Mouse (Mus musculus): Measurements from ENCODE around the gene Stag3.
A peak's percentile ranks its signal among the peaks of the same experiment; 100 is the strongest.

Gene Stag3

GRCm38 (mm10) chr5:138281798-138282197 is 1.8 kb downstream of the Stag3 start:
- Histone ChIP-seq H3K36me3 (ENCODE audit: control insufficient read depth, insufficient read depth, low read length, poor library complexity, severe bottlenecking) (no peaks in the 10 kb centered on the region; the same call in 1 of the 2 replicates), H3K27me3 (ENCODE audit: control insufficient read depth, insufficient read depth, low read length, poor library complexity, severe bottlenecking) (no peaks in the 10 kb centered on the region)
- no peak for DNase-seq (ENCODE audit: low read depth, low spot score)

- H3K27me3 ChIP-seq (ENCODE audit: control insufficient read depth, insufficient read depth, low read length, poor library complexity, severe bottlenecking): no peaks in the 10 kb centered on the region
- peak; percentile 53 for DNase-seq (ENCODE audit: low read depth, low spot score)
- H3K36me3 ChIP-seq (ENCODE audit: control insufficient read depth, insufficient read depth, low read length, poor library complexity, severe bottlenecking): no peaks in the 10 kb centered on the region; the same call in 1 of the 2 replicates
Observed at GRCm38 (mm10) chr5:138283540-138283939, 3.5 kb downstream of the Stag3 start.

- Histone ChIP-seq H3K36me3 (ENCODE audit: control insufficient read depth, insufficient read depth, low read length, poor library complexity, severe bottlenecking) (no peaks in the 10 kb centered on the region), H3K27me3 (ENCODE audit: control insufficient read depth, insufficient read depth, low read length, poor library complexity, severe bottlenecking) (no peaks in the 10 kb centered on the region)
- DNase-seq (ENCODE audit: low read depth, low spot score): peak; percentile 55
Observed at GRCm38 (mm10) chr5:138287861-138288260, 7.8 kb downstream of the Stag3 start.

- H3K27me3 ChIP-seq (ENCODE audit: control insufficient read depth, insufficient read depth, low read length, poor library complexity, severe bottlenecking): no peaks in the 10 kb centered on the region
- H3K36me3 ChIP-seq (ENCODE audit: control insufficient read depth, insufficient read depth, low read length, poor library complexity, severe bottlenecking): no peaks in the 10 kb centered on the region
- DNase-seq (ENCODE audit: low read depth, low spot score): no peak
Observed at GRCm38 (mm10) chr5:138291638-138292037, 11.6 kb downstream of the Stag3 start.

- no peaks in the 10 kb centered on the region for H3K36me3 ChIP-seq (ENCODE audit: control insufficient read depth, insufficient read depth, low read length, poor library complexity, severe bottlenecking)
- DNase-seq (ENCODE audit: low read depth, low spot score): no peak
- H3K27me3 ChIP-seq (ENCODE audit: control insufficient read depth, insufficient read depth, low read length, poor library complexity, severe bottlenecking): no peaks in the 10 kb centered on the region
Observed at GRCm38 (mm10) chr5:138294158-138294557, 14.1 kb downstream of the Stag3 start.

GRCm38 (mm10) chr5:138299613-138300012 is 19.6 kb downstream of the Stag3 start:
- Histone ChIP-seq H3K27me3 (ENCODE audit: control insufficient read depth, insufficient read depth, low read length, poor library complexity, severe bottlenecking) (no peaks in the 10 kb centered on the region), H3K36me3 (ENCODE audit: control insufficient read depth, insufficient read depth, low read length, poor library complexity, severe bottlenecking) (no peaks in the 10 kb centered on the region)
- no peak for DNase-seq (ENCODE audit: low read depth, low spot score)

- Histone ChIP-seq H3K36me3 (ENCODE audit: control insufficient read depth, insufficient read depth, low read length, poor library complexity, severe bottlenecking) (no peaks in the 10 kb centered on the region), H3K27me3 (ENCODE audit: control insufficient read depth, insufficient read depth, low read length, poor library complexity, severe bottlenecking) (no peaks in the 10 kb centered on the region)
- no peak for DNase-seq (ENCODE audit: low read depth, low spot score)
Observed at GRCm38 (mm10) chr5:138312795-138313194, 32.8 kb downstream of the Stag3 start.

GRCm38 (mm10) chr5:138341661-138342060 is 61.6 kb downstream of the Stag3 start, which contains the start of gene Pvrig:
Gene Pvrig (plus strand): TSS chr5:138341961.
- H3K36me3 ChIP-seq (ENCODE audit: control insufficient read depth, insufficient read depth, low read length, poor library complexity, severe bottlenecking): no peaks in the 10 kb centered on the region
- no peaks in the 10 kb centered on the region for H3K27me3 ChIP-seq (ENCODE audit: control insufficient read depth, insufficient read depth, low read length, poor library complexity, severe bottlenecking)
- no peak for DNase-seq (ENCODE audit: low read depth, low spot score)

GRCm38 (mm10) chr5:138343216-138343615 is 63.2 kb downstream of the Stag3 start:
- H3K36me3 ChIP-seq (ENCODE audit: control insufficient read depth, insufficient read depth, low read length, poor library complexity, severe bottlenecking): no peaks in the 10 kb centered on the region
- H3K27me3 ChIP-seq (ENCODE audit: control insufficient read depth, insufficient read depth, low read length, poor library complexity, severe bottlenecking): no peaks in the 10 kb centered on the region
- no peak for DNase-seq (ENCODE audit: low read depth, low spot score)
